Mouse (Mus musculus) c-Kit-positive CD71-positive TER-119-positive erythroid progenitor cells, embryonic 14.5 days (primary cell): Measurements from ENCODE around the gene 2810408A11Rik.
A peak's percentile ranks its signal among the peaks of the same experiment; 100 is the strongest.
"Not testable (repeated sequence)": the region's sequence is repeated elsewhere in the genome, so short reads cannot be mapped to it uniquely, and the experiment has no call there.

Experiments
- DNase-seq: peaks from one replicate; pipeline ENCODE4 v3.0.0-alpha.2; 2013; ENCODE audit warnings: low spot score

The 2810408A11Rik gene

DNA sequence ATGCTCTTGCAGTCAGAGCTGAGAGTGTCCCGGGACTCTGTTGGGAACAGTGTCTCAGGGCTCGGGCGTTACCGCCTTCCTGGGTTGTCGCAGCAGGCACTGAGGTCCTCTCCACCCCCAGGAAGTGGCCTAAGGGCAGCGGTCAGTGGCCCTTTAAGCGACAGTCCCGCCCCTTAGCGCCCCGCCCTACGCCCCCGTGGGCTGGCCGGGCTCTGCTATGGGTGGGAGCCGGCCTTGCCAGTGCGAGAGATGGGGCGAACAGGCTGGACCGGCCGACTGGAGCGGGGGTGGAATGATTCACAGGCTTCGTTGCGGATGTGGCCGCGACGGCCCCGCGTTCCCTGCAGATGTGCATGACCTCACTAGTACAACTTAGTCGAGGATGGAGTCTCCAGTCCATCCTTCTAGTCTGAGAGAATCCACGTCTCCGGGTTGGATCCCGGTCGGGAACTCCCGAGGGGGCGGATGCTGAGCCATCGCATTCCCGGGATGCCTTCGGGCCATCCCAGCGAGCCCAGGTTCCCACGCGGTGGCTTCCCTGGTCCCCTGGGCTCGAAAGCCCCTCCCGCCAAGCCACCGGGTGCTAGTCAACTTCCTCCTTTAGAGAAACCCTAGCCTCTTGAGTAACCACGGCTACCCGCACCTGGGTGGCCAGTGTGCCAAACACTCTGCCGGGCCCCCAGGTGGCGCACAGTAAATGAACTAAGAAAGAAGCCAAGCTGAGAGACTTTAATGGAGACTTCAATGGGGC lies 19.8 kb downstream of the 2810408A11Rik start, which contains the start of gene Kctd11:
Gene Kctd11 (minus strand): TSS at position 554 of the 751 bp plus-strand sequence.
- no peak for DNase-seq

DNA sequence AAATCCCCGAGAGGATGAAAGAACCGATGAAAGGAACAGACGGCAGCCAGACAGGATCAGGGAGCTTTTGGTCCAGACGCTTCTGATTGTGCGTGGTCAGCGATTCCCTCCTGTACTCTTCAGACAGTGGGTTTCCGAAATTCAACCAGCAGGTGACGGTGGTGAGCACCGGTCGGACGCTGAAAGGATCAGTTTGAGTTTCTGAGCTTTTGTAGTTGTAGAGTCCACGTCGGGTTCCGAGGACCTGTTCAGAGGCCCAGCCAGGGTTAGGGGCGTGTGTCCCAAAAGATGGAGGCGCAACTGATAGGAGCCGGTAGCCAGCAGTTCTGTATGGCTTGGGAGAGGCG lies 20.3 kb downstream of the 2810408A11Rik start:
- DNase-seq, result peak; percentile 74

GRCm38 (mm10) chr11:69879711-69880110 lies 21.1 kb downstream of the 2810408A11Rik start:
- DNase-seq, result no peak

DNA sequence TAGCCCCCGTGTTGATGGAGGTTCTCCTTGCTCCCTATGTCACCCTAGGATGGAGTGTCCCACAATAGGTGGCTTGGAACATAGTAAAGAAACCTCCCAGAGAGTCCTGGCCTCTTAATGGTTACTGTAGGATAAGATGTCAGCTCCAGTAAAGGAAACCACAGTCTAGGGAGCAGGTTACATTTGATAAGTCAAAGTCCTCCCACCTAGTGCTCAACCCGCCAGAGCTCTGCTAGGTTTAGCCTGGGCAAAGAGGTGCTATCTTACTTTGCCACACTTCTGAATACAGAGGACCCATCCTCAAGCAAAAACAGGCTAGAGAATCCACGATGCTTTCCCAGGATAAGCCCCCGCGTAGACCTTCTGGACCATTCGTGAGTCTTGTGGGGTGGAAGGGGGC lies 21.8 kb downstream of the 2810408A11Rik start:
- no peak for DNase-seq

- no peak for DNase-seq
These were observed 22.4 kb downstream of the 2810408A11Rik start for GRCm38 (mm10) chr11:69878399-69878798.

- DNase-seq, result no peak
These were observed 22.9 kb downstream of the 2810408A11Rik start, which contains the start of gene Tmem95 for GRCm38 (mm10) chr11:69877878-69878277. TSS of gene Tmem95 (minus strand) at chr11:69878018.

- DNase-seq, result peak; percentile 86
These were observed 23.9 kb downstream of the 2810408A11Rik start for GRCm38 (mm10) chr11:69876867-69877266.

DNA sequence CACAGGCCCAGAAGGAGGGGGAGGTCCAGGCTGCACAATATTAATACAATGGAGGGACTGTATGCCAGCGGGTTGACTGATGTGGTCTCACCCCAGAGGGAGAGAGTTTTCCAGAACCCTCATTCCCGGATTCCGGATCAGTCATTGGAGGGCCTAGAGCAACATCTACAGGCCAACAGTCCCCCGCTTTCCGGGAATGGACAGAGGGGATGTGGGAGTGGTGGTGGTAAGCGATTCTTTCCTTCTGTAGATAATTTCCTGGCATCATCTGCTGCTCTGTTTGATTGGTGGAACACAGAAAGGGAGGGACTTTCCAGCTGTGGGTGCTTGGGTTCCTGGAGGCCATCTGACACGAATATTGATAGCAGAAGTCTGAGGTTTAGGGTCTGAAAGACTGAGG lies 24.6 kb downstream of the 2810408A11Rik start:
- no peak for DNase-seq

DNA sequence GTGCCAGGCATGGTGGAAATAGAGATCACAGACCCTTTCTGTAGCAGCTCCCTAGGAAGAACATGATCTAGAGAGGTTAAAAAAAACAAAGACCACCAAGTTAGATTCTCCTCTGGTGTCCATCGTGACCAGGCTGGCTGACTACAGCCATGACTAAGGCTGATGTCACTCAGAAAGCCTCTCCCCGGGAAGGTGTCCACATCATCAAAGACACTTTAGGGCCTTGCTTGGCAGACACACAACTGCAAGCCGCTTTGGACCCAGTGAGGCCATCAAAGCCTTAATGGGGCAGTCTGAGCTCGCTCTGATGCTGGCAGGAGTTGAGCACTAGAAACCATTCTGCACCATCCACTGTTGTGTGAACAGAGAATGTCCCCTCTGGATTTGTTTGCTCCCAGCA lies 28.3 kb downstream of the 2810408A11Rik start:
- DNase-seq, result no peak

- DNase-seq, result no peak
These were observed 29.0 kb downstream of the 2810408A11Rik start for GRCm38 (mm10) chr11:69871822-69872221.

DNA sequence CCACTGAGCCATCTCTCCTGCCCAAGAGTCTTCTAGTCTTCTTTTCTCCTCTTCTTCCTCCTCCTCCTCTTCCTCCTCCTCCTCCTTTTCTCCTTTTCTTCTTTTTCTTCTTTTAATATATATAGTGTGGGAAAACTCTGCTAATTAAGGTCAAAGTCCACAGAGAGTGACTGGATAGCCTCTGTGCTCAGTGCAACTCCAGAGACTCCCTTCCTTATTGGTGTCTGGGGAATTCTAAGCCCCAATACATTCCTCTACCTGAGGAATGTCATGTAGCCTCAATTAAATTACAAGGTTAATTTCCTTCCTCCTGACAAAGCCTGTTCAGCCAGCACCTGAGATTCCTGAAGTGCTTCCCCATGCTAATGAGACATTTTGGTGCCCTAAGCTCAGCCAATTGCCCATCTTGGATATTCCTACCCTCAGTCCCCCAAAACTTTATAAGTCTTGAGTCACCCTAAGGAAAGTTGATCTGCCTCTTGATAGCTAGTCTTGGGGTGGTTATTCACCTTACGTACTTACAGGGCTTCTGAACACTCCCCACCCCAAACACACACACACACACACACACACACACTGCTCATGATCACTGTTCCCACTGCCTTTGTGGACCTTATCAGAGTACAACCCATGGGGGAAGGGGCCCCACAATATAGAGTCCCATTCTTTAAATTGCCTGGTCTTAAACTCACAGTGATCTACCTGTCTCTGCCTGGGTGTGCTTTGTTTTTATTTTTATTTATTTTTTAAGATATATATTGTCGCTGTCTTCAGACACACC lies 30.3 kb downstream of the 2810408A11Rik start:
- DNase-seq, result no peak

- DNase-seq, result no peak
These were observed 33.5 kb downstream of the 2810408A11Rik start for GRCm38 (mm10) chr11:69867335-69867734.

- no peak for DNase-seq
These were observed 35.2 kb downstream of the 2810408A11Rik start for GRCm38 (mm10) chr11:69865561-69865960.

DNA sequence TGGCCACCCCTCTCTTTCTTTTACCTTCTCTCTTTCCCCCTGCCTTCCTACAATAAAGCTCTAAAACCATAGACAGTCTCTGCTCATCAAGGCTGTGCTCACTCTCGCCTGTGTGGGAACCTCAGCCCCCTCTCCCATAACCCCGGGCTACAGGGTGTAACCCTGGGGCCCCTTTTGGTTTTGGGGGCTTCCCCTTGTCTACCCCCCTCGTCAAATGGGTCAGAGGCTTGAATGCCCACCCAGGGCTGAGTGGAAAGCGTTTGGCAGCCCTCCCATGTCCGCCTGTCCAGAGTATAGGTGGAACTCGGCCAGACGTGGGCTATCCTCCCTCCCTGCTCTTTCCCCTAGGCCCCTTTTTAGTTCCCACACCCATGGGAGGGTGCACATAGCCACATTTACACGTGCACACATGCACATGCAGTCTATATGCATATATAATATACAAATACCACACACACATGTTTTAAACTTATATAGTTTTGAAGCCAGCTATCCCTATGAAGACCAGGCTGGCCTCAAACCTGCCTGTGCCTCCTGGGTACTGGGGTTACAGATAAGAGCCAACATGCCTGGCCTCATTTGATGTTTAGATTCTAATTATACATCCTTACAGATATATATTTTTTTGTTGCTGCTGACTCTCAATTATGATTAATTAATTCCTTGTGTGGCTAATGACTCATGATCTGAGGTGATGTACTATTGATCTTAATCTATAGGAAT lies 36.5 kb downstream of the 2810408A11Rik start:
- no peak for DNase-seq

DNA sequence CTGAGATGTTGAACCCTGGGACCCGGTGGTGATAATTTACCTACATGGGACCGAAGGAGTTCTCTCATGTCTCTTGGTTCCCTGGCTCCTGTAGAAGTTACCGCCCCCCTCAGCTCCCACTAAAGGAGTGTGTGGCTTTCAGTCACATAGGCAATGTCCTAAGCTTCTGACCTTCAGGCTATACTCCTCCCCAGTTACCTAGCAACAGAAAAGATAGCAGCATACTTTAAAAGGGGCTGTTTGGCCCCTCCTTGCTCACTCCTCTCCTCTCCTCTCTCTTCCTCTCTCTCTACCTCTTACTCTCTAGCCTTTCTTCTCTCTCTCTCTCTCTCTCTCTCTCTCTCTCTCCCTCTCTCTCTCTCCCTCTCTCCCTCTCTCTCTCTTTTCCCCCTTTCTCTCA lies 37.1 kb downstream of the 2810408A11Rik start:
- DNase-seq, result not testable (repeated sequence)

DNA sequence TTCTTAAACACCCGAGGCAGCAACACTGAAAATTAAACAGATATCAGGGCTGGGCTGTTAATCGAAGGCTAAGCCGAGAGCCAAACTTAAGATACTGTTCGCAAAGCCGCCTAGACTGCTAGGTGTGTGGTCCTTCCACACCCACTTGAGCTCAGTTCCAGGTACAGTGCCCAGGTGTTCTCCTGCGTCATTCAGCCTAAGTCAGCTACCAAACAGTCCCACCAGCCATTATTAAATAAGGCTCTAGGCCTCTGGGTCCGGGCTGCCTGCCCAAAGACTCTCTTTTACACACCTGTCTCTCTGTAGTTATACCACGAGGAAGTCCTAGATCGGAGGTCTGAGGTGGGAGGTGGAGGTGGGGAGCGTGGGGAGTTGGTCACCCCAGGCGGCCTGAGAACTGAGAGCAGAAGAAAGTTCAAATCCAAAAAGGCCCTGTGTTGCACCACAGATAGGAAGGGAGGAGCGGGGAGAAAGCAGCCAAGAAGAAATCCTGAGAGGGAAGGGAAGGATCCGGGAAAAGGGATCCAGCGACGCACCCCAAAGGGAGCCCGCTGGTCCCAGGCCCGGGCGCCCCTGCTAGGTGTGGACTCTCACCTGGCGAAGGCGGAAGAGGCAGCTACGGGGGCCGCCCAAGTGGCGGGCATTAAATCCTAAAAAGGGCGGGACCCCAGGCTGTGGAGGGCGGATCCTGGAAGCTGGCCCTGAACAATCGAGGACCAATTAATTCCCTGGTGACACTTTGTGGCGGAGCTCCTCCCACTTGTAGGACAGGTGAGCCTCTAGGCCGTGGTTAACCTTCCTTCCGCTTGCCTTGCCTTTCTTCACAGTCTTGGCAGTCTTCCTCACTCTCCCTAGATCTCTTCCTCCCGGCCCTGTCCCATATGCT lies 42.4 kb downstream of the 2810408A11Rik start, which contains the start of gene Tnk1:
Gene Tnk1 (minus strand): TSS at position 618 of the 886 bp plus-strand sequence.
- DNase-seq, result no peak

GRCm38 (mm10) chr11:69855347-69855746 lies 45.4 kb downstream of the 2810408A11Rik start:
- no peak for DNase-seq

GRCm38 (mm10) chr11:69854680-69855079 lies 46.1 kb downstream of the 2810408A11Rik start:
- DNase-seq, result no peak

DNA sequence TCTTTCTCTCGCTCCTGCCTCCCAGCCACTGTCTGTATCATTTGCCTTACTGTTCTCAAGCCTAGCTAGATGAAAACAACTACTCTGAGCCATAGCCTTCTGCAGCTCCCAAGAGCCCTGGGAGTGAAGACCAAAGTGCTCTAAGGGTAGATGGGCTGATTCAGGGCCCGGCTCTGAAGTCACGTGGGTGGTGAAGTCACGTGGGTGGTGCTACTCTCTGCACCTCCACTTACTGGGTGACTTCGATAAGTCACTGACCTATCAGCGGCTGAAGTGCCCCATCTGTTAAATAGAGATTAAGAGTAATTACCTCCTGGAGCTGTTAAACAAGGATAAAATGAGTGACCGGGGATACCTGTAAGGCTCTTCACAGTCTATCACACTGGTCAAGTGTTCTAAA lies 46.8 kb downstream of the 2810408A11Rik start:
- peak; percentile 98 for DNase-seq

- DNase-seq, result no peak
These were observed 50.0 kb downstream of the 2810408A11Rik start for GRCm38 (mm10) chr11:69850754-69851153.

- no peak for DNase-seq
These were observed 50.9 kb downstream of the 2810408A11Rik start for GRCm38 (mm10) chr11:69849884-69850283.
